Mouse (Mus musculus): ENCODE results near the gene Ubp1. TPM values are rescaled to one million over a fixed set of nuclear protein-coding genes. Genes with fewer than 3 reads are reported as not detected.
A peak's percentile ranks its signal among the peaks of the same experiment; 100 is the strongest.

The Ubp1 gene
- polyA plus RNA-seq, 1 experiment from 2014 or later: 22.6 TPM

DNA sequence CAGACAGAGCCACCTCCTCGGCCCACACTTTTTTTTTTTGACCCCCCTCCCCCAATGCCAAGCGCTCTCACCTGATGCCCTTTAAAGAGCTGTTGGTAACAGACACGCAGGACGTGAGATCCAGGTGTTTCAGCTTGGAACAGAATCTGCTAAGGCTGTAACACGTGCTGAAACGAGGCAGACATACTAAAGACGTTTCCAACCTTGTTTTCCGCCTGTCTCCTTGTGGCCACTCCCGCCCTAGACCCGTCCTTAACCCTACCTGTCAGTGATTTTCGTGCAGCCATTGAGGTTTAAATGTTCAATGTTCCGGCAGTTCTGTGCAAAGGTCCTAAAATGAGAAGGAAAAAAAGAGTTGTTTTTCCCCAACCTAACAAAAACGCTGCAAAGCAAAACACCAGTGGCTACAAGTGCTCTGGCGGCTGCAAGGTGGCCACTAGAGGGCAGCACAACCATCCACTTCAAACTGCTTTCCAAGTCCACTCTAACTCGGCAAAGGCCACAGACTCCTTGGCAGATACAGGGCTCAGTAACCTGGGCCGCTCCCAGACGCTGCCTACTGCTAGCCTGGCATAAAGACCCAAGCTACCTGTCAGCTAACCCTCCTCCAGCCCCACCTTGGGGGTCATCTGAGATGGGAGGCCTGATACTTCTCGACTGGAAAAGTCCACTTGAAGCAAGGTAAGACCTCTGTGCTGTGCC lies 60.0 kb downstream of the Ubp1 start:
- ATAC-seq (peak; percentile 80), DNase-seq (peak; percentile 89)
- H3K4me1 ChIP-seq (ENCODE audit: insufficient read depth): peaks cover 6% of the 10 kb centered on the region; the same call in 1 of the 2 replicates
- H3K27me3 ChIP-seq (ENCODE audit: insufficient read depth, low read length): no peaks in the 10 kb centered on the region
- no peak overlapping the region for H3K27ac ChIP-seq (ENCODE audit: low read depth)
- no peaks in the 10 kb centered on the region for H3K36me3 ChIP-seq (replicated peaks; ENCODE audit: insufficient read depth, low read length)
- WGBS (ENCODE audit: insufficient replicate concordance): 18% methylated on average over 18 of the region's 18 CpGs
- peak overlapping the region; percentile 69 for H3K4me2 ChIP-seq (ENCODE audit: low read depth, low read length)
- H3K4me3 ChIP-seq (ENCODE audit: low read depth, low read length): peak overlapping the region; percentile 31; the same call in 1 of the 2 replicates
- H3K9me3 ChIP-seq (ENCODE audit: low read length): no peaks in the 10 kb centered on the region
- TF ChIP-seq EP300 (IDR thresholded peaks at IDR 0.05; ENCODE audit: low read depth) (no peak), CTCF (IDR thresholded peaks at IDR 0.05; ENCODE audit: low read depth) (peak; percentile 95)
- H3K9ac ChIP-seq (replicated peaks): no peak overlapping the region

DNA sequence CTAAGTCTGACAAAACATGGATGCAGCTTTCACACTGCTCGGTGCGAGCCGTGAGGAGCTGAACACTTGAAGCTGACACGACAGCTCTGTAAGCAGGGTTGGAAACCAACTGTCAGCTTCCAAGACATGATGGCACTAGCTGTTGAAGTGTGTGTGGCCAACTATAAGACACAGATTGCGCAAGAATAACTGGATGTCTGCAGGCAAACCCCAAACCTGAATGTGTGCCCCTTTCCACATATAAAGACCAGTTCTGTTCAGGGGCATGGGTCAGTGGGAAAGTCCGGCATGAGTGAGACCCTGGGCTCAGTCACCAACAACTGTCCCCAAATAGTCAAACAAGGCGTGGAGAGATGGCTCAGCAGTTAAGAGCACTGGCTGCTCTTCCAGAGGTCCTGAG lies 62.1 kb downstream of the Ubp1 start:
- DNase-seq (no peak), ATAC-seq (no peak)
- WGBS (ENCODE audit: insufficient replicate concordance): 78% methylated on average over 7 of the region's 7 CpGs

DNA sequence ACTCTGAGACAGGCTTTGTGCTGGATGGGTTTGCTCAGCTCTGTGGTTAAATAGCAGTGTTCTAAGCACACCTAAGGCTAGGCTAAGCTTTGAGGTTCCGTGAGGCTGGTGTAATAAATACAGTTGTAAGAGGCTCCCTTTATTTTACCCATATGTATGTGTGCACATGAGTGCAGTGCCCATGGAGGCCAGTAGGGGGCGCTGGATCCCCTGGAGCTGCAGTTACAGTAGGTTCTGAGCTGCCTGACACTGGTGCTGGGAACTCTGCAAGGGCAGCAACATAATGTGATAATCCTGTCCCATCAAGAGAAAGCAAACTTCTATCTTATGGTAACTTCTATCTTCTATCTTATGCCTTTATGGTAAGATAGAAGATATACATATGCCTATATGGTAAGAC lies 67.6 kb downstream of the Ubp1 start:
- 46% methylated on average over 2 of the region's 2 CpGs for WGBS (ENCODE audit: insufficient replicate concordance)
- ATAC-seq: no peak
- no peaks in the 10 kb centered on the region for H3K9me3 ChIP-seq (ENCODE audit: low read length)

More for the DNA sequence above, 62.1 kb downstream of the Ubp1 start:
- no peak overlapping the region for H3K27ac ChIP-seq (ENCODE audit: low read depth)
- TF ChIP-seq CTCF (IDR thresholded peaks at IDR 0.05; ENCODE audit: low read depth): no peak
- TF ChIP-seq EP300 (IDR thresholded peaks at IDR 0.05; ENCODE audit: low read depth): no peak
- H3K4me3 ChIP-seq (ENCODE audit: low read depth, low read length): no peak overlapping the region
- no peaks in the 10 kb centered on the region for H3K36me3 ChIP-seq (replicated peaks; ENCODE audit: insufficient read depth, low read length)
- H3K9me3 ChIP-seq (ENCODE audit: low read length): no peaks in the 10 kb centered on the region
- no peaks in the 10 kb centered on the region for H3K27me3 ChIP-seq (ENCODE audit: insufficient read depth, low read length)
- peaks cover 6% of the 10 kb centered on the region; the same call in 1 of the 2 replicates for H3K4me1 ChIP-seq (ENCODE audit: insufficient read depth)
- no peak overlapping the region for H3K9ac ChIP-seq (replicated peaks)
- H3K4me2 ChIP-seq (ENCODE audit: low read depth, low read length): no peak overlapping the region

DNA sequence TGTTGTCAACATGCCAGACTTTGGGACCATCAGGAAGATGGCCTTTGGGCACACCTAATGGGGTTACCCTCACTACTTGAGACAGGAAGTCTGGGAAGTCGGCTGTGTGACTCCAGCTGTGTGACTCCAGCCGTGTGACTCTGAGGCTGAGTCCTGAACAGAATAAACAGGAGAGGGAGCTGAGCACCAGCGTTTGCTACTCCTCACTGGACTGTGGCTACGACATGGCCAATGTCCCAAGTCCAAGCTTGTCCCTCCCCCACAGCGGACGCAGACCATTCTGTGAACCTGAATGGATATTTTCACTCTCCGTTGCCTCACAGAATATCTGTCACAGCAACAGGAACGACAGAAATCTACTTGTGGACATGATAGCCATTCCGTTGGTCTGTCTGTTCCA lies 76.1 kb downstream of the Ubp1 start:
- H3K36me3 ChIP-seq (replicated peaks; ENCODE audit: insufficient read depth, low read length): no peaks in the 10 kb centered on the region
- TF ChIP-seq CTCF (IDR thresholded peaks at IDR 0.05; ENCODE audit: low read depth) (peak; percentile 49), EP300 (IDR thresholded peaks at IDR 0.05; ENCODE audit: low read depth) (no peak)
- ATAC-seq: peak; percentile 93
- 50% methylated on average over 9 of the region's 9 CpGs for WGBS (ENCODE audit: insufficient replicate concordance)
- H3K9ac ChIP-seq (replicated peaks): no peak overlapping the region
- H3K9me3 ChIP-seq (ENCODE audit: low read length): no peaks in the 10 kb centered on the region; the same call in 1 of the 2 replicates
- peak; percentile 51 for DNase-seq
- no peak overlapping the region for H3K4me2 ChIP-seq (ENCODE audit: low read depth, low read length)
- no peaks in the 10 kb centered on the region for H3K4me1 ChIP-seq (ENCODE audit: insufficient read depth)
- H3K27ac ChIP-seq (ENCODE audit: low read depth): no peak overlapping the region
- H3K4me3 ChIP-seq (ENCODE audit: low read depth, low read length): no peak overlapping the region
- no peaks in the 10 kb centered on the region for H3K27me3 ChIP-seq (ENCODE audit: insufficient read depth, low read length)

More for the DNA sequence above, 67.6 kb downstream of the Ubp1 start:
- no peak overlapping the region for H3K9ac ChIP-seq (replicated peaks)
- H3K27me3 ChIP-seq (ENCODE audit: insufficient read depth, low read length): no peaks in the 10 kb centered on the region
- TF ChIP-seq EP300 (IDR thresholded peaks at IDR 0.05; ENCODE audit: low read depth) (no peak), CTCF (IDR thresholded peaks at IDR 0.05; ENCODE audit: low read depth) (peak; percentile 59)
- H3K36me3 ChIP-seq (replicated peaks; ENCODE audit: insufficient read depth, low read length): no peaks in the 10 kb centered on the region
- no peak overlapping the region for H3K27ac ChIP-seq (ENCODE audit: low read depth)
- no peak overlapping the region for H3K4me2 ChIP-seq (ENCODE audit: low read depth, low read length)
- no peak overlapping the region for H3K4me3 ChIP-seq (ENCODE audit: low read depth, low read length)
- H3K4me1 ChIP-seq (ENCODE audit: insufficient read depth): no peaks in the 10 kb centered on the region
- no peak for DNase-seq

- H3K4me2 ChIP-seq (ENCODE audit: low read depth, low read length): no peak overlapping the region
- DNase-seq: no peak
- no peak overlapping the region for H3K9ac ChIP-seq (replicated peaks)
- no peak for ATAC-seq
- no peaks in the 10 kb centered on the region for H3K27me3 ChIP-seq (ENCODE audit: insufficient read depth, low read length)
- H3K36me3 ChIP-seq (replicated peaks; ENCODE audit: insufficient read depth, low read length): no peaks in the 10 kb centered on the region
- H3K4me1 ChIP-seq (ENCODE audit: insufficient read depth): no peaks in the 10 kb centered on the region
- 83% methylated on average over 9 of the region's 9 CpGs for WGBS (ENCODE audit: insufficient replicate concordance)
- H3K4me3 ChIP-seq (ENCODE audit: low read depth, low read length): no peak overlapping the region
- H3K9me3 ChIP-seq (ENCODE audit: low read length): no peaks in the 10 kb centered on the region; the same call in 1 of the 2 replicates
- H3K27ac ChIP-seq (ENCODE audit: low read depth): no peak overlapping the region
- TF ChIP-seq EP300 (IDR thresholded peaks at IDR 0.05; ENCODE audit: low read depth) (no peak), CTCF (IDR thresholded peaks at IDR 0.05; ENCODE audit: low read depth) (no peak)
Observed at GRCm38 (mm10) chr9:114007850-114008350, 77.2 kb downstream of the Ubp1 start.

GRCm38 (mm10) chr9:114009526-114009925 lies 78.8 kb downstream of the Ubp1 start:
- no peak for ATAC-seq
- no peaks in the 10 kb centered on the region; the same call in 1 of the 2 replicates for H3K9me3 ChIP-seq (ENCODE audit: low read length)
- no peak overlapping the region for H3K9ac ChIP-seq (replicated peaks)
- H3K4me3 ChIP-seq (ENCODE audit: low read depth, low read length): no peak overlapping the region
- H3K4me2 ChIP-seq (ENCODE audit: low read depth, low read length): no peak overlapping the region
- WGBS (ENCODE audit: insufficient replicate concordance): 51% methylated on average over 5 of the region's 5 CpGs
- no peaks in the 10 kb centered on the region for H3K36me3 ChIP-seq (replicated peaks; ENCODE audit: insufficient read depth, low read length)
- H3K27me3 ChIP-seq (ENCODE audit: insufficient read depth, low read length): no peaks in the 10 kb centered on the region
- no peak for DNase-seq
- no peak for TF ChIP-seq CTCF (IDR thresholded peaks at IDR 0.05; ENCODE audit: low read depth)
- no peak for TF ChIP-seq EP300 (IDR thresholded peaks at IDR 0.05; ENCODE audit: low read depth)
- H3K27ac ChIP-seq (ENCODE audit: low read depth): no peak overlapping the region
- H3K4me1 ChIP-seq (ENCODE audit: insufficient read depth): no peaks in the 10 kb centered on the region

Data from liver, postnatal 0 days (tissue).